10 mouse cellular contexts compared by ENCODE assay signal in the genomic region with DNA sequence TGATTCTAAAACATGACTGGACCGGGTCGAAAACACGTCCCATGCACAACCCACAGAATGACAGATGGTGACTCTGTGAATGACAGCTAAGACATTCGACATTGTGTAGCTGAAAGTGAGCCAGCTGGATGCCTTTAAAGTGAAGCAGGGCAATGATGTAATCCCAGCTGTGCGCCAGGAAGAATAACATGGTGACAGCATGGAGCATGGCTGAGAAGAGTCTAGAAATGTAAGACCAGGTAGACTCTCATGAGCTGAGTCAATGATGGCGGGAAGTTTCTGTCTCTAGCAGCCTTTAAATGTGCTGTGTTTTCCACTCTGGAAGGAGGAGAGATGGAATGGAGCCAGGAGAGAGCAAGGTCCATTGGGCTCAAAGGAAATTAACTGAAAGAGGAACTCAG.
A peak's percentile ranks its signal among the peaks of the same experiment; 100 is the strongest.
DNase-seq lines count a peak whose midpoint lies in the region; ATAC-seq and TF ChIP-seq lines count a peak whose summit lies in the region.
"Had no signal": no experiment of that assay in that cellular context is flagged by ENCODE, and none has a peak within 500 bp of the region (broad histone marks: within the 10 kb centered on the region; RNA-seq: fewer than 3 reads in every experiment).

No protein-coding gene starts in this region.

- TF ChIP-seq EP300 in stomach, postnatal 0 days (optimal IDR thresholded peaks at IDR 0.05), result no peak

- no peaks in the 10 kb centered on the region for H3K4me1 ChIP-seq in stomach, postnatal 0 days (replicated peaks; ENCODE audit: control insufficient read depth, insufficient read depth)

- no peaks in the 10 kb centered on the region for H3K27me3 ChIP-seq in stomach, postnatal 0 days (ENCODE audit: control insufficient read depth, insufficient read depth, low read length)
- H3K27me3 ChIP-seq: midbrain, embryonic 13.5 days had no signal

- no peak for ATAC-seq in stomach, postnatal 0 days (ENCODE audit: low FRiP score, low TSS enrichment)
- ATAC-seq: midbrain, embryonic 13.5 days had no signal

- H3K4me2 ChIP-seq in stomach, postnatal 0 days (replicated peaks; ENCODE audit: low read depth), result no peak overlapping the region
- H3K4me2 ChIP-seq: midbrain, embryonic 13.5 days had no signal

- H3K4me3 ChIP-seq in stomach, postnatal 0 days (ENCODE audit: low read depth, low read length), result no peak overlapping the region
- H3K4me3 ChIP-seq: erythroblast, embryonic 14.5 days; midbrain, embryonic 13.5 days had no signal

- H3K36me3 ChIP-seq in stomach, postnatal 0 days (ENCODE audit: control insufficient read depth, insufficient read depth, low read length), result no peaks in the 10 kb centered on the region
- H3K36me3 ChIP-seq: midbrain, embryonic 13.5 days had no signal

- no peak overlapping the region for H3K27ac ChIP-seq in stomach, postnatal 0 days (replicated peaks)
- H3K27ac ChIP-seq: midbrain, embryonic 13.5 days had no signal

- no peaks in the 10 kb centered on the region for H3K9me3 ChIP-seq in stomach, postnatal 0 days (ENCODE audit: control insufficient read depth, low read length)
- H3K9me3 ChIP-seq: midbrain, embryonic 13.5 days had no signal

- no peak overlapping the region for H3K9ac ChIP-seq in stomach, postnatal 0 days (ENCODE audit: low read length)
- H3K9ac ChIP-seq: midbrain, embryonic 13.5 days had no signal

- intact Hi-C loops in gastrocnemius, postnatal 14 days (cut with DNase I; ENCODE audit: low total_unique reads), result no loop called here

- no peak for TF ChIP-seq CTCF in stomach, postnatal 0 days (IDR thresholded peaks at IDR 0.05; ENCODE audit: low read depth)

- peak; percentile 9 for DNase-seq in gastrocnemius, postnatal 14 days
- no peak for DNase-seq in gastrocnemius, postnatal 25 days
- DNase-seq in right cerebral cortex, postnatal 10 days (ENCODE audit: low spot score in 2 of 2), result peak; percentile 31
- DNase-seq in right cerebral cortex, postnatal 14 days, result no peak
- peak; percentile 78 to 85 for DNase-seq in kidney, postnatal 36 days
- no peak for DNase-seq in stomach, postnatal 0 days (ENCODE audit: low spot score)
- no peak for DNase-seq in spleen, postnatal 36 days (ENCODE audit: low spot score in 2 of 2)
- no peak for DNase-seq in thymus, postnatal 25 days

- WGBS in stomach, postnatal 0 days, result 61% methylated on average over 6 of the region's 6 CpGs

Comparison
In these comparisons a context has a peak if more than half of its experiments do, and no peak if none do; other contexts are left out.
1. DNase-seq: peak in gastrocnemius, postnatal 14 days (single experiment), right cerebral cortex, postnatal 10 days (2 of 2) and kidney, postnatal 36 days (2 of 2); none in gastrocnemius, postnatal 25 days (single experiment), right cerebral cortex, postnatal 14 days (single experiment), stomach, postnatal 0 days (single experiment), spleen, postnatal 36 days (0 of 2) and thymus, postnatal 25 days (single experiment).